Mouse (Mus musculus) CD4-positive, CD25-positive, alpha-beta regulatory T cell, adult 2 months (primary cell): ENCODE data around the gene Rab8b.
"Not testable (repeated sequence)": the region's sequence is repeated elsewhere in the genome, so short reads cannot be mapped to it uniquely, and the experiment has no call there.

Experiments
- DNase-seq: peaks from one replicate; pipeline ENCODE4 v3.0.0-alpha.2; 2012; ENCODE audit warnings: low read depth, low spot score

The Rab8b gene

GRCm38 (mm10) chr9:66846822-66847221, 72.7 kb downstream of the Rab8b start:
- no peak for DNase-seq

- DNase-seq: no peak
These were observed 84.4 kb downstream of the Rab8b start for GRCm38 (mm10) chr9:66835097-66835480.

GRCm38 (mm10) chr9:66834318-66835096, 85.0 kb downstream of the Rab8b start, which contains the start of gene Aph1c:
Gene Aph1c, minus strand, starts transcription at chr9:66834726.
- DNase-seq: peak; percentile 99

DNA sequence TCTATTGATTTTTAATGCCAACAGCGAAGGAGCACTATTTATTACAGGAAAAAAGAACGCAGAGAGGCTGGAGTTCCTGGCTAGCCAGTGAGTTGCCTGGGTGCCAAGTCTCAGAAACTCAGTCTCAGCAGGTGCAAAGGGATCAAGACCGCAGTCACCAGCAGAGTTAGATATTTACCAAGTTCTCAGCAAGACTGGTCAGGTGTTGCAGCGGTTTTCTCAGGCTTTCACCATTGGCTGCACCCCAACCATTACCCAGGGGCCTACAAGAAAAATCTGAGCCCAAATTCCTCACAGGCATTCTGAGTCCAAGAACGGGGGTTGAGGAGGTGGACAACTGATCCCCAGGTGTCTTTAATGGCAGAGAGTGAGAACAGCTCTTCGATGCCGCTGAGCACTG, 85.6 kb downstream of the Rab8b start:
- no peak for DNase-seq

DNA sequence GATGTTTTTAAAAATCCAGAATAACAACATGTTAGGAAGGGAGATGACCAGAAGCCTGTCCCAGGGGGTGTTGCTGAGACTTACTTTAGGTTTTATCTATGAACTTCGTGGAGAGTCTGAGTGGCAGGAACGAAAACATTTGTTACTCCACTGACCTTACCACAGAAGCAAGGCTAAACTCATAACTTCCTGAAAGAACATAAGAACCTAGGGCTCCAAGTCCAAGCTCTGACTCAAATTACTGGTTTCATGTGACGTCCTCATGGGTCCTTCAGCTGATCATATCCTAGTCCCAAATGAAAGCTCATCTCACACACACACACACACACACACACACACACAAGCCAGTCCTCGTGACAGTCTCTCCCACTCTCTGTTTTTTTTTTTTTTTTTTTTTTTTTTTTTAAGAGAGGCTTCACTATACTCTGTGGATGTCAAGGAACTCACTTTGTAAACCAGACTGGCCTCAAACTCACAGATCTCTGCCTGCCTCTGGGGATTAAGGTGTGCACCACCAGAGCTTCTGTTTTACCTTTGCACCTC, 87.0 kb downstream of the Rab8b start:
- no peak for DNase-seq

GRCm38 (mm10) chr9:66825990-66826389, 93.5 kb downstream of the Rab8b start:
- DNase-seq: peak; percentile 77

- DNase-seq: not testable (repeated sequence)
These were observed 97.2 kb downstream of the Rab8b start for GRCm38 (mm10) chr9:66822255-66822654.

DNA sequence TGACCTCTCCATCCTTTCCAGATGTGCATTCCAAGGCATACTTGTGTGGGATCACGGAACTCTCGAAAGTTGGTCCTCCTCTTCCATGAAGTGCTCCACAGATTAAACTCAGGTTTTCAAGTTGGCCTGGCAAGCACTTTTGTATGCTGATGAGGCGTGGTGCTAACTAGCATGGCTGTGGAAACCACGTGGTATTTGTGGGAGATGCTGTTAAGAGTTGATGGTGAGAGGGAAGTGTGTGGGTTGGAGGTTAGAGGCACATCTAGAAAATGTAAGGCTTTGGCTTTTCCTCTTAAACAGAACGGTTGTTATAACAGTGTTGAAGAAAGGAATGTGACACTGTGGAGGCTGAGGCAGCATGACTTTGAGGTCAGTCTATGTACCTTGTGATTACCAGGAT, 98.5 kb downstream of the Rab8b start:
- peak; percentile 64 for DNase-seq

DNA sequence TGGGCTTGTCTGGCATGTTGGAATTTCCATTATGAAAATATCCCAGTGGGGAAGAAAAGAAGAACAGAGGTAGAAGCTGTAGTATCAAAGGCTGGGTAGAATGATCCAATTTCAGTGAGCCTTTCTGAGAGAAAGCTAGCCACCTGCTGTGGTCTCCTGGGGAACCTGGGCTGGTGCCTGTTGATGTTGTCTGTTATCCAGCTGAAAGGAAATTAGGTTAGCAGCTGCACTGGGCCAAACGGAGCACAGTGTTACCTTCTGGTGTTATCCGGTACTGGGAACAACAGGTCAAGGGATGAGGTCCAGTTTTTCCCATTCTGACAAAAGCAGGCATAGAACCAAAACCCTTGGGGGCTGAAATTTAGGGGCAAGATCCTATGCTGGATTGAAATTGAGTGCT, 106.1 kb downstream of the Rab8b start:
- no peak for DNase-seq

- DNase-seq: not testable (repeated sequence)
These were observed 113.5 kb downstream of the Rab8b start for GRCm38 (mm10) chr9:66805951-66806350.

DNA sequence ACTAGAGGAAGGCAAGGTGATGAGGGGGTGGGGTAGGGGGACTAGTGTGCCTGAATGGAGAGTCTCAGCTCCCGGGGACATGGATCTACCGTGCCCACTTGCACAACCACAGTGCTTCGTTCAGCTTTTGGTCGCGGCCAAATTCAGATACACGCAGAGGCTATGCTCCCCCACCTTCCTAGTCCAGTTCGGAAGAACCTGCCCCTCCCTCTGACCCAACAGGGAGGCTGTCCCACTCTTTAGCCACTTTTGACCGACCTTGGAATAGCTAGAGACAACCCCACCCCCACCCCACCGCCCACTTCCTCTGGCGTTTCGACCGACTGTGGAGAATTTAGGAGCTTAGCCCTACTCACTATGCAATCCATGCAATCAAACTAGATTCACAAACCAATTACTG, 117.5 kb downstream of the Rab8b start:
- no peak for DNase-seq

DNA sequence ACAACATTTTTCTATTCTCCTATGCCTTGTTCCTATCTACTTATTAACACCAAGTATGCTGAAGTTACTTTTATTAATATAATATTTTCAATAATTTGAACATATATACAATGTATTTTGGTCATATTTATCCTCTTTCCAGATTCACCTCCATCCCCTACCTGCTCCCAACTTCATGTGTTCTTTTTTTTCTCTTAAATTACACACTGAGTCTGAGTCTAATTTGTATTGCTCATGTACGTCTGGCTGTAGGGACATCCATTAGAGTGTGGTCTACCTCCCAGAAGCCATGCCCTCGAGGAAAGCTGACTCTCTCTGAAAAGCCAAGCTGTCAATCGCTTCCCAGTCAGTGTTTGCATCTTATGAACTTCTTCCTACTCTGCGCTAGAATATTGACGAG, 122.7 kb downstream of the Rab8b start, which contains the start of gene Gm10647:
Gm10647 (plus strand) TSS at position 301 of the 400 bp plus-strand sequence.
- DNase-seq: no peak

DNA sequence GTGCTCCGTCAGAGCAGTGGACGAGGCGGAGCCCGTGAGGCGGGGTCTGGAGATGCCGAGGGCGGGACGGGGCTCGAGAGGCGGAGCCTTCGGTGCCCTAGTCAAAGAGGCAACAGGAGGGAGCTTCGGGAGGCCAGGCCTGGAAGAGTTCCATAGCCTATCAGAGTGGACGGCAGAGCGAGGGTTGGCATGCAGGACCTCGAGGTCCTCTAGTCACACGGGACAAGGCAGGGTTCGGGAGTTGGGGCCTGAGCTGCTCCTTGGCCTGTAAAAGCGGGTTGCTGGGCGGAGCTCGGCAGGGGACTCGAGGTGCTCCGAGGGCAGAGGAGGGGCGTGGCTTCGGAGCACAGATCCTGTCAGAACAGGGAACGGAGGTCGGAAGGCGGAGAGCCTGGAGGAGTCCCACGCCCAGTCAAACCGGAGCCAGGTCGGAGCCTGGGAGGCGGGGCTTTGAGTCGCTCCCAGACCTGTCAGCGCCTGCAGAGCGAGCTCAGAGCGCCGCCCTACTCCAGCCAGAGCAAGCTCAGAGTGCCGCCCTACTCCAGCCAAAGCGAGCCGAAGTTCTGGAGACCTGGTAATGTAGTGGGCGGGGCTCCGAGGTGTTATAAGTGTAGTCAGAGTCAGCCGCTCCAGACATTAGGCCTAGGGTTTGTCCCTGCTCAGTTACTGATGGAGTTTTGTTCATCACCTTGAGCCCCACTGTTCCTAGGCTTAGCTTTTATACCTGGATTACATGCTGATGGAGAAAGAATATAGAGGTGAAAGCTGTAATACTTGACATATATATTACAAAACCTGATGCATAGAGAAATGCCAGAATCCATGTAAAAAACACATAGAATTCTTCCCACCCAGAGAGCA, 123.8 kb downstream of the Rab8b start, which contains the start of gene Aph1b:
Aph1b (minus strand) TSS at position 27 of the 861 bp plus-strand sequence.
- DNase-seq: peak; percentile 97

GRCm38 (mm10) chr9:66794629-66795463, 124.6 kb downstream of the Rab8b start:
- no peak for DNase-seq
